Mouse (Mus musculus): ENCODE measurements around the gene Fam131a. TPM values are rescaled to one million over a fixed set of nuclear protein-coding genes. Genes with fewer than 3 reads are reported as not detected.

The Fam131a gene
- polyA plus RNA-seq, 1 experiment from 2014 or later: 37.3 TPM

DNA sequence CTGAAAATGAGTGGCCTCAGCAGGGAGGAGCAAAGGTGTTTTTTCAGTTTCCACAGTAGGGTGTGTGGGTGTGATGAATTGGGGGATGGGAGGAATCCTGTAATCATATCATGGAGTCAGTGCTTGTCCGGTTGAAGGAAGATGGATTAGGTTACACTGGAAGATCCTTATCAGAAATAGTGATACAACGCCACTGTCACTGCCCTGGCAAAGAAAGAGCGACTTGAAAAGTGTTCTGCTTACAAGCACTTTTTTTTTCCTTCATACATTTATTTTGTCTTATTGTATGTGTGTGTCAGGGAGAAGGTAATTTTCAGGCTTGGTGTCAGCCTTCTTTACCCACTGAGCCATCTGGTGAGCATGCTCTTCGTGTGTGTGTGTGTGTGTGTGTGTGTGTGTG, 29.7 kb downstream of the Fam131a start:
- WGBS: 85% methylated on average over 4 of the region's 4 CpGs
- ATAC-seq: no peak
- Histone ChIP-seq H3K4me3 (replicated peaks) (no peak overlapping the region), H3K4me1 (replicated peaks) (peaks cover 10% of the 10 kb centered on the region), H3K4me2 (replicated peaks) (no peak overlapping the region), H3K27ac (no peak overlapping the region), H3K36me3 (peaks cover 24% of the 10 kb centered on the region), H3K9ac (replicated peaks) (no peak overlapping the region), H3K27me3 (no peaks in the 10 kb centered on the region), H3K9me3 (no peaks in the 10 kb centered on the region)

DNA sequence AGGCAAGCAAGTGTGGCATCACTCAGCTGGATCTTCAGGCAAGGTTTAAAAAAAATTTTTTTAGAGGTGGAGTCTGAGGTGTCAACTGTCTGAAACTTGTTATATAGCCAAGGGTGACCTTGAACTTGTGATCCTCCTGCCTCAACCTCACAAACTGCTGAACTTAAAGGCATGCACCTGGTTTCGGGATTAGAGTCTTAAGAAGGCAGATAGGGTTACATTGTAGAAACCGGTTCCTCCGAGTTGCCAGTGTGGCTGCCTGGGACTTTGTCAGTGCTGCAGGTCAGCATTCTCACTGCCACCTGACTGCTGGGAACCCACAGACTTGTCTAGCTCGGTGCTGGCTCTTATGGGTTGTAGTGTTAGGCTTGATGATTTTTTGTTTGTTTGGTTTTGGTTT, 30.2 kb downstream of the Fam131a start:
- H3K36me3 ChIP-seq: peaks cover 24% of the 10 kb centered on the region
- H3K4me1 ChIP-seq (replicated peaks): peaks cover 7% of the 10 kb centered on the region
- H3K4me2 ChIP-seq (replicated peaks): no peak overlapping the region
- no peak overlapping the region for H3K9ac ChIP-seq (replicated peaks)
- no peaks in the 10 kb centered on the region for H3K9me3 ChIP-seq
- H3K4me3 ChIP-seq (replicated peaks): no peak overlapping the region
- no peak overlapping the region for H3K27ac ChIP-seq
- WGBS: 73% methylated on average over 4 of the region's 4 CpGs
- no peak for ATAC-seq
- no peaks in the 10 kb centered on the region for H3K27me3 ChIP-seq

DNA sequence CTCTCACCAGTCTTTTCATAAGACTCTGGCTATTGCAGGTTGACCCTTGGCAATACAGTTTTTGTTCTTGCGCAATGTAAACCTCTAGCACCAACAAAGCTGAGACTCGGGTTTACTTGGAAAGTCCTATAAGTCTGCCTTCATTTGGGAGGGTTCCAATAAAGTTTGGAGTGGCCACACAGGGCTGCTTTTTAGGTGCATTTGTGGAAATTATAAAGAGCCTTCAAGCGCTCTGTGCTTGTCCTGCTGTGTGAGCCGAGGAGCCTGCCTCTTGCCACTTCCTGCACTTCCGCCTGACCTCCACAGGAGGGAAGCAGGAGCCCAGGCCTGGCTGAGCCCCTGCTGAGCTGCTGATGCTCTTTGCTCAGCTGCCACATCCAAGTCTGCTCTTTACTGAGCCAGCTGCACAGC, 31.3 kb downstream of the Fam131a start:
- H3K27me3 ChIP-seq: no peaks in the 10 kb centered on the region
- H3K36me3 ChIP-seq: peaks cover 24% of the 10 kb centered on the region
- no peaks in the 10 kb centered on the region for H3K9me3 ChIP-seq
- ATAC-seq: peak; percentile 48
- 33% methylated on average over 5 of the region's 5 CpGs for WGBS
- no peak overlapping the region for H3K4me2 ChIP-seq (replicated peaks)
- no peaks in the 10 kb centered on the region for H3K4me1 ChIP-seq (replicated peaks)
- no peak overlapping the region for H3K27ac ChIP-seq
- no peak overlapping the region for H3K4me3 ChIP-seq (replicated peaks)
- no peak overlapping the region for H3K9ac ChIP-seq (replicated peaks)

DNA sequence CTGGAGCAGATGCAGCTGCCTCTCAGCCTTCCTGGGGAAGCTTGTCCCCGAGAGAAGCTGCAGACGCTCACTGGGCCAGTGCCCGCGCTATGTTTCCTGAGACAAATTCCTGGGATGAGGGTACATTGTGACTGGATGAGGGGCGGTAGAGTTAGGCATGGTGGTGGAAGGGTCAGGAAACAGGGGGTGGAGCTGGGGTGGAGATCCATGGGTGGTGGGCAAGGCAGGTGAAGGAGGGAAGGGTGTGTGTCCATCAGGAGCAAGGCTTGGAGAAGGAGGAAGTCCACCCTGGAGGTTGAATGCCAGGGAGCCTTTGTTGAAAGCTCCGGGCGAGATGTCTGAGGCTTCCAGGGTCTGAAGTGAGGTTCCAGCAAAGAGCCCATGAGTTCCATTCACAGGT, 32.3 kb downstream of the Fam131a start:
- WGBS: 89% methylated on average over 7 of the region's 7 CpGs
- ATAC-seq: no peak
- Histone ChIP-seq H3K27me3 (no peaks in the 10 kb centered on the region), H3K4me1 (replicated peaks) (no peaks in the 10 kb centered on the region), H3K4me2 (replicated peaks) (no peak overlapping the region), H3K27ac (no peak overlapping the region), H3K36me3 (peaks cover 18% of the 10 kb centered on the region), H3K9me3 (no peaks in the 10 kb centered on the region), H3K4me3 (replicated peaks) (no peak overlapping the region), H3K9ac (replicated peaks) (no peak overlapping the region)

DNA sequence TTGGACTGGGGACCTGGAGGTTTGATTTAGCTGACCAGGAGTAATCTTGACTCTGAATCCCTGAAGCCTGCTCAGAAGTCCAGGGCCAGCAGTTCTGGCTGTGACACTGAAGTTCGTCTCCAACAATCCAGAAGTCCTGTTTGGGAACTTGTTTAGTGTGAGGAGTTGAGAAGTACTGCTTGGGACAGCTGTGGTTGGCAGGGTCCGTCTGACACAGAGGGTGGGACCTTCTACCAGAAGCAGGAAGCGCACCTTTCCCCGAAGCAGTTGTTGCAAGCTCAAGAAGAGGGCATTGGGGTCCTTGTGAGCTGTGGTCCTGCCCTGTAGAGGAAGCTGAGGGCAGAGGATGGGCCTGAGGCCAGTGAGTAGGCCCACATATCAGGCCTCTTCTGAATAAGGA, 32.7 kb downstream of the Fam131a start:
- WGBS: 80% methylated on average over 4 of the region's 4 CpGs
- no peak overlapping the region for H3K4me3 ChIP-seq (replicated peaks)
- peaks cover 14% of the 10 kb centered on the region for H3K36me3 ChIP-seq
- H3K9me3 ChIP-seq: no peaks in the 10 kb centered on the region
- H3K27ac ChIP-seq: no peak overlapping the region
- H3K4me2 ChIP-seq (replicated peaks): no peak overlapping the region
- no peak overlapping the region for H3K9ac ChIP-seq (replicated peaks)
- ATAC-seq: no peak
- H3K4me1 ChIP-seq (replicated peaks): no peaks in the 10 kb centered on the region
- no peaks in the 10 kb centered on the region for H3K27me3 ChIP-seq

DNA sequence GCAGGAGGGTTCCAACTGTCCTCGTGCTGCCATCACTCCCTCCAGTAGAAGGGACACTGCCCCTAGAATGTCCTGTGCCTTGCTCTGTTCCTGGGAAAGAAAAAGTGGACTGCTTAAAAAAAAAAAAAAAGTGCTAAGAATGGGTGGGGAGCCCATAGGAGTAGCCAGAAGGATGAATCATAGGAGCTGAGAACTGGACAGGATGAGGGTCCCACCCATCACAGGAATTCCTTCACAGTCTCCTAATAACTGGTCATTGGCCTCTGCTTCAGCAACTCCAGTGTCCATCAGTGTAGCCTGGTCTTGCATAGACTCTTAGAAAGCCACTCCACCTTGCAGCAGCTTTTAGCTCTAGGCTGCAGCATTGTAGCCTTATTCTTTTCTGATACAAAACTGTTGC, 33.3 kb downstream of the Fam131a start:
- H3K9ac ChIP-seq (replicated peaks): no peak overlapping the region
- ATAC-seq: no peak
- 80% methylated on average over 1 of the region's 1 CpGs for WGBS
- no peaks in the 10 kb centered on the region for H3K4me1 ChIP-seq (replicated peaks)
- H3K9me3 ChIP-seq: no peaks in the 10 kb centered on the region
- H3K4me3 ChIP-seq (replicated peaks): no peak overlapping the region
- no peak overlapping the region for H3K4me2 ChIP-seq (replicated peaks)
- H3K27ac ChIP-seq: no peak overlapping the region
- H3K36me3 ChIP-seq: peaks cover 12% of the 10 kb centered on the region
- no peaks in the 10 kb centered on the region for H3K27me3 ChIP-seq

DNA sequence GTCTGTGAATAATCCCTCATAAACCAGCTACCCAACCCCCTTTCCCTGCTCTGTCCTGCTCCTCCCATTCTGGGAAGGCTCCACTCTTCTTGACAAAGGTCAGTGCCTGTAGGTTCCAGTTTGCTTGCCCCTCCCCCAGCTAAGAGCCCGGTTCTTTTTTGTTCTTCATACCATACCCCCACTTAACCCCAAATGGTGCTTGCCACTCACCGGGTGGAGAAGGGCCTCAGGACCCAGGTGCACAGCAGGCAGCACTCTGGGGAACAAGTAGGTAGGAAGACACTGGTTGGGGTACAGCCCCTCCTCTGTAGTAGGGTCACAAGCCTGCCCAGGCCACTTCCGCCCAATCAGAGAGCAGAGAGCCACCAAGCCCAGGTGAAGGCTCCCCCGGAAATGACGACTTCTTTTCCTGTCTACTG, 37.3 kb downstream of the Fam131a start:
- WGBS: 42% methylated on average over 5 of the region's 5 CpGs
- H3K4me1 ChIP-seq (replicated peaks): peaks cover 22% of the 10 kb centered on the region
- H3K9me3 ChIP-seq: no peaks in the 10 kb centered on the region

DNA sequence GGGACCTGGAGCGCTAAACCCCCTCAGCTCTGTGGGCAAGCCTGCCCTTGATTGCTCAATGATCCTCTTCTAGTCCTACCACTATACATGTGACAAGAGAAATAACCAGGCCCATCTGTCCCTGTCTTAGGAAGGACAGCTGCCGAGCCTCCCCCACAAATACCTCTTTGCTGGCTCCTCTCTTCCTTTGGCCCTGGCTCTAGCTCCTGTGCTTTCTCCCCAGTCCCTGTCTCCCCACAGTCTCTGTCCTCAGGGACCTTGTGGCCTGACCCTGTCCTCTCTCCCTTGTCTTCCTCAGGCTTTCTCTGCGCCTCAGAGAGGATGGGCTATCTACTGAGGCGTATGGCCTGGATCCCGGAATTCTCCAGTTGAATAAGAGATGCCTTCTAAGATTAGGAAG, 38.6 kb downstream of the Fam131a start:
- Histone ChIP-seq H3K36me3 (peaks cover 4% of the 10 kb centered on the region; the same call in 1 of the 2 replicates), H3K4me3 (replicated peaks) (0 out of 2 replicates have a peak overlapping the region, but pooled peaks have one; percentile 57), H3K4me2 (replicated peaks) (peak overlapping the region; percentile 78; the same call in 1 of the 2 replicates), H3K4me1 (replicated peaks) (peaks cover 22% of the 10 kb centered on the region), H3K9me3 (no peaks in the 10 kb centered on the region), H3K9ac (replicated peaks) (no peak overlapping the region), H3K27ac (peak overlapping the region; percentile 74; the same call in 1 of the 2 replicates), H3K27me3 (peaks cover 29% of the 10 kb centered on the region)
- ATAC-seq: 0 out of 2 replicates have a peak, but pooled peaks have one; percentile 7
- 65% methylated on average over 5 of the region's 5 CpGs for WGBS

More for the DNA sequence above, 37.3 kb downstream of the Fam131a start:
- no peak overlapping the region for H3K9ac ChIP-seq (replicated peaks)
- H3K4me2 ChIP-seq (replicated peaks): no peak overlapping the region
- peaks cover 19% of the 10 kb centered on the region for H3K27me3 ChIP-seq
- no peak for ATAC-seq
- no peak overlapping the region for H3K27ac ChIP-seq
- H3K36me3 ChIP-seq: no peaks in the 10 kb centered on the region
- no peak overlapping the region for H3K4me3 ChIP-seq (replicated peaks)

DNA sequence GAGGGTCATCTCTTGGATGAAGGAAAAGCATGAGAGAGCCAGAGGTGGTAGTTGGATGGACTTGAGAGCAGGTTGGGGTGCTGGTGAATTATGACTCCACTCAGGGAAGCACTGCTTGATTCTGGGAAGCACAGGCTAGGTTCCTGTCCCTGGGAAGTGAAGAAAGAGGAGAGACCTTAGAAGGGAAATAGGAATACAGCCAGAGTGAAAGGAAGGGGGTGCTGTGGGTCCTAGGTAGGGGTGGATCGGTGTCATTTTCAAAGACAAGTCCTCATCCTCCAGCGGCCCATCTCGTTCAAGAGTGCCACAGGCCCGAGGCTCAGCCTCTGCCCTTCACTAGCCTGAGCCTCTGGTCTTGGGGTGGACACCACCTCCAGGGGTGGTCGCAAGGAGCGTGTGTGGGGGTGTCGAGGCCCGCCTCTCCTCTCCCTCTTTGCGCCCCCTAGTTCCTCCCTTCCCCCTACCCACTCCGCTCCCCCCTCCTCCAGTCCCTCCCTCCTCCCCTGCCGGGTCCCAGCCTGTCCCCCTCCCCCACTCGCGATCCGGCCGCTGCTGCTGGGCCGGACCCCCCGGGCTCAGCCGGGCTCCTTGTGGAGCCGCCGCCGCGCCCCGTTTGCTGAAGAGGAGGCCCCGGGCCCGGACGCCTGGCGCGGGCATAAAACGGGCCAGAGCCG, 39.3 kb downstream of the Fam131a start:
- no peaks in the 10 kb centered on the region for H3K9me3 ChIP-seq
- peaks cover 22% of the 10 kb centered on the region for H3K4me1 ChIP-seq (replicated peaks)
- H3K27me3 ChIP-seq: peaks cover 29% of the 10 kb centered on the region
- peak overlapping the region; percentile 74 for H3K27ac ChIP-seq
- H3K4me2 ChIP-seq (replicated peaks): peak overlapping the region; percentile 78
- WGBS: under 1% methylated on average over 27 of the region's 30 CpGs
- peak overlapping the region; percentile 57 for H3K4me3 ChIP-seq (replicated peaks)
- H3K36me3 ChIP-seq: peaks cover 4% of the 10 kb centered on the region; the same call in 1 of the 2 replicates
- H3K9ac ChIP-seq (replicated peaks): peak overlapping the region; percentile 84
- peak; percentile 65 for ATAC-seq

DNA sequence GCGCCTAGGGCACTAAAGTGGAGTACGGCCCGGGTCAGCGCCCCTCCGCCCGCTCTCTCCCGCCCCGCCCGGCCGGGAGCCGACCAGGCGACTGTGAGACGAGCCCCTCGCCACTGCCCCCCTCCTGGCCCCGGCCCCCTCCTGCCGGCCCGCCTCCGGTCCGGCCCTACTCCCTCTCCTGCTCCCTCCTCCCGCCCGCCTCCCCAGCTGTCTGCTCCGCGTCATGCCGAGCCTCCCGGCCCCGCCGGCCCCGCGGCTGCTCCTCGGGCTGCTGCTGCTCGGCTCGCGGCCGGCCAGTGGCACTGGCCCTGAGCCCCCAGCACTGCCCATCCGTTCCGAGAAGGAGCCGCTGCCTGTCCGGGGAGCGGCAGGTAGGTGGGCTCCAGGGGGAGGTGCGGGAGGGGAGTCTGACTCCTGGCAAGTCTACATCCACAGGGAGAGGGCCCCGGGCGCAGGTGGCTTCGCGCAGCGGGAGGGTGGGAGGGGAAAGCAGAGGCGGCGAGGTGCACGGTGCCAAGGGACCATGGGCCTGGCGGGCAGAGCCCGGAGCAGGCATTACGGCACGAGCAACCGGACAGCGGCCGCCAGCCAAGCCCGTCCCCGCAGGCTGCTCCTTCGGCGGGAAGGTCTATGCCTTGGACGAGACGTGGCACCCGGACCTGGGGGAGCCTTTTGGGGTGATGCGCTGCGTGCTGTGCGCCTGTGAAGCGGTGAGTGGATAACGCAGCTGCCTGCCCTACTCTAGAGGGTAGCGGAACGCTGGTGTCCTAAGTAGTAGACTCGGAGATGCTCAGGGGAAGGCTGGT, 40.1 kb downstream of the Fam131a start, which contains the start of gene Chrd:
Gene Chrd (plus strand): TSS at position 203 of the 806 bp plus-strand sequence.
- Histone ChIP-seq H3K9me3 (no peaks in the 10 kb centered on the region), H3K36me3 (peaks cover 4% of the 10 kb centered on the region; the same call in 1 of the 2 replicates), H3K9ac (replicated peaks) (peak within 1 kb of the TSS; percentile 84), H3K4me1 (replicated peaks) (peaks cover 22% of the 10 kb centered on the region), H3K27ac (peak within 1 kb of the TSS; percentile 74), H3K27me3 (peaks cover 29% of the 10 kb centered on the region), H3K4me2 (replicated peaks) (peak within 1 kb of the TSS; percentile 78), H3K4me3 (replicated peaks) (peak within 1 kb of the TSS; percentile 57)
- ATAC-seq: peak; percentile 77
- WGBS: under 1% methylated on average over 61 of the region's 70 CpGs

DNA sequence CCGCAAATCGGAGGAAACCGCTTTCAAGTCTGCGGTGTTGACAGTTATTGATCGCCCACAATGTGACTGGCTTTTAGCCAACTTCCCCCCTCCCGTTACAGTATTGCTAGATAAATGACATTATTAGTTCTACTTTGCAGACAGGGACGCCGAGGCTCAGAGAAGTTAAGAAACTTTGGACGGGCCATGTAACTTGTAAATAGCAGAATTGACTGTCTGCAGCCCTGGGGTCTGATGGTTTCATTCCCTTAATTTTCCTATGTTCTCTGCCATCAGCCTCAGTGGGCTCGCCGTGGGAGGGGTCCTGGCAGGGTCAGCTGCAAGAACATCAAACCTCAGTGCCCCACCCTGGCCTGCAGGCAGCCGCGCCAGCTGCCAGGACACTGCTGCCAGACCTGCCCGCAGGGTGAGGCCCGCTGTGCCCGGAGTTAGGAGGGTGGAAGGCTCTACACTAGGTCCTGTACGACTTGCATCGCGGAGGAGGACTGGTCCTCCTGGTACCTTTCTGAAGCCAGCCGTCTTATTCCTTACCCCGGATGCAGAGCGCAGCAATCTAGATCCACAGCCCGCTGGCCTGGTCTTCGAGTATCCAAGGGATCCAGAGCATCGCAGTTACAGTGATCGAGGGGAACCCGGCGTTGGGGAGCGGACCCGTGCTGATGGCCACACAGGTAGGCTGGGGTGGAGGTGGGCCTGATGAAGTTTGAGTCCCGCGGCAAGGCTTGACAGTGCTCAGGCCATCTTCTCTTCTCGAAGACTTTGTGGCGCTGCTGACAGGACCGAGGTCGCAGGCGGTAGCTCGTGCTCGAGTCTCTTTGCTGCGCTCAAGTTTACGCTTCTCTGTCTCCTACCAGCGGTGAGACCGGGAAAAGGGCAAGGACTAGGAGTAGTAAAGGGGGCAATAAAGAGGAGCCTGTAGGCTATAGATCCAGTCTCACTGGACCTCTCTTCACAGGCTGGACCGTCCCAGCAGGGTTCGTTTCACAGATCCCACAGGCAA, 41.0 kb downstream of the Fam131a start, which contains the start of gene Thpo:
Gene Thpo (minus strand): TSS at position 781 of the 1,000 bp plus-strand sequence.
- Histone ChIP-seq H3K4me1 (replicated peaks) (peaks cover 22% of the 10 kb centered on the region), H3K4me3 (replicated peaks) (peak within 1 kb of the TSS; percentile 57), H3K36me3 (peaks cover 4% of the 10 kb centered on the region; the same call in 1 of the 2 replicates), H3K9ac (replicated peaks) (peak within 1 kb of the TSS; percentile 84), H3K27me3 (peaks cover 29% of the 10 kb centered on the region), H3K27ac (no peak within 1 kb of the TSS), H3K9me3 (no peaks in the 10 kb centered on the region), H3K4me2 (replicated peaks) (peak within 1 kb of the TSS; percentile 78)
- no peak for ATAC-seq
- WGBS: 4% methylated on average over 45 of the region's 45 CpGs

All from midbrain, embryonic 13.5 days (tissue).